Mouse (Mus musculus): ENCODE measurements at regions not wholly inside any gene's neighbourhood (a gene's known extent, or its start where the extent isn't known, plus 50 kb on each side); places are given as distances from the start of the nearest gene placed in this dataset.

- TF ChIP-seq CTCF (conservative IDR thresholded peaks at IDR 0.05; ENCODE audit: insufficient read depth, insufficient read length, low read depth, low read length) (no peak), POLR2A (IDR thresholded peaks at IDR 0.05; ENCODE audit: low read depth, low read length) (no peak)
Measured at GRCm38 (mm10) chr8:25441057-25441441, 616.9 kb upstream of the Adam5 start.

All from kidney, adult 2 months (tissue).